8 mouse cellular contexts compared by ENCODE assay signal in the genomic region with DNA sequence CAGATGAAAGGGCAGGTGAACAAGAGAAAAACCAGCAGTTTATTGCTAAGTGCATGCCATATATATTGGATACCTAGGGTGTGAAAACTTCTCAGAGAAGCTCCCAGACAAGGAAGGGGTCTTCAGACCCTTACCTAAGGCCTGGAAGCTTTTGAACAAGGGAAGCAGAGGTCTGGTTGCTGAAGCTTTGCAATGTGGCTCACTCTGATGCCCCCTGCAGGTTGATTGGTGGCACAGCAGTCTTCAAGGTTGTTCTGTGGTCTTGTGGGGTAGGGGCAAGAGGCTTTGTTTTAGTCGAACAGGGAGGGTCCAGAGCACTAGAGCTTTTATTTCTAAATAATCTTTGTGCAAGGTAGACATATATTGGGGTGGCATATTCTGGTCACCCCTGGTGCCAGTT. TPM values are rescaled to one million over a fixed set of nuclear protein-coding genes. Genes with fewer than 3 reads are reported as not detected.
A peak's percentile ranks its signal among the peaks of the same experiment; 100 is the strongest.
DNase-seq lines count a peak whose midpoint lies in the region; ATAC-seq and TF ChIP-seq lines count a peak whose summit lies in the region.
"Had no signal": no experiment of that assay in that cellular context is flagged by ENCODE, and none has a peak within 500 bp of the region (broad histone marks: within the 10 kb centered on the region; RNA-seq: fewer than 3 reads in every experiment).

No protein-coding gene starts in this region.

- H3ac ChIP-seq in C2C12 (ENCODE audit: control insufficient read depth, insufficient read length, low read depth): no peak overlapping the region

- H3K9me3 ChIP-seq in intestine, postnatal 0 days (ENCODE audit: control insufficient read depth): no peaks in the 10 kb centered on the region
- no peaks in the 10 kb centered on the region for H3K9me3 ChIP-seq in intestine, embryonic 15.5 days
- H3K9me3 ChIP-seq in ES-E14 (ENCODE audit: control insufficient read depth, insufficient read depth, low read depth, low read length): no peaks in the 10 kb centered on the region
- no peaks in the 10 kb centered on the region for H3K9me3 ChIP-seq in lung, embryonic 14.5 days (ENCODE audit: low read depth, low read length)
- H3K9me3 ChIP-seq: lung, embryonic 15.5 days had no signal

- no peaks in the 10 kb centered on the region for H3K79me2 ChIP-seq in C2C12 (ENCODE audit: control insufficient read depth, insufficient read depth)

- peak; percentile 40 for DNase-seq in ES-E14 (ENCODE audit: low read depth, low spot score)
- peak; percentile 61 for DNase-seq in lung, embryonic 14.5 days
- DNase-seq in thymus, postnatal 4 days: peak; percentile 52

- no peak for TF ChIP-seq POLR2A in cortical plate, adult 2 months (IDR thresholded peaks at IDR 0.05; ENCODE audit: extremely low read depth, insufficient read depth, low read length)

- no peak overlapping the region for H3K4me2 ChIP-seq in intestine, postnatal 0 days (replicated peaks; ENCODE audit: low read depth)
- H3K4me2 ChIP-seq in intestine, embryonic 15.5 days (replicated peaks): no peak overlapping the region
- H3K4me2 ChIP-seq in lung, embryonic 14.5 days: no peak overlapping the region
- H3K4me2 ChIP-seq: lung, embryonic 15.5 days had no signal

- H3K4me1 ChIP-seq in intestine, postnatal 0 days (replicated peaks; ENCODE audit: control insufficient read depth, insufficient read depth, low read length): no peaks in the 10 kb centered on the region
- H3K4me1 ChIP-seq in intestine, embryonic 15.5 days (replicated peaks): no peaks in the 10 kb centered on the region
- H3K4me1 ChIP-seq in ES-E14 (ENCODE audit: control insufficient read depth in 2 of 2, insufficient read depth in 2 of 2, low read length in 2 of 2, poor library complexity in 1 of 2): no peaks in the 10 kb centered on the region
- no peaks in the 10 kb centered on the region for H3K4me1 ChIP-seq in cortical plate, adult 2 months (ENCODE audit: control insufficient read depth, insufficient read depth, low read length)
- H3K4me1 ChIP-seq in lung, embryonic 14.5 days (ENCODE audit: insufficient read depth): 0 out of 2 replicates have a peak, but pooled peaks cover 5% of the 10 kb centered on the region

- no peak overlapping the region for H3K9ac ChIP-seq in intestine, postnatal 0 days (ENCODE audit: low read depth, low read length)
- no peak overlapping the region for H3K9ac ChIP-seq in intestine, embryonic 15.5 days
- H3K9ac ChIP-seq in ES-E14 (ENCODE audit: insufficient read depth, low read depth, low read length, poor library complexity, severe bottlenecking): no peak overlapping the region
- H3K9ac ChIP-seq in lung, embryonic 14.5 days: no peak overlapping the region
- H3K9ac ChIP-seq: lung, embryonic 15.5 days had no signal

- 16% methylated on average over 1 of the region's 1 CpGs for WGBS in intestine, postnatal 0 days
- WGBS in intestine, embryonic 15.5 days: 13% methylated on average over 1 of the region's 1 CpGs
- 9% methylated on average over 1 of the region's 1 CpGs for WGBS in lung, embryonic 14.5 days

- no peak for ATAC-seq in intestine, postnatal 0 days
- no peak for ATAC-seq in intestine, embryonic 15.5 days
- no peak for ATAC-seq in lung, embryonic 14.5 days (ENCODE audit: insufficient read depth)

- H3K79me3 ChIP-seq in C2C12 (ENCODE audit: low read depth): no peaks in the 10 kb centered on the region

- peak; percentile 82 for TF ChIP-seq CTCF in intestine, postnatal 0 days (IDR thresholded peaks at IDR 0.05; ENCODE audit: low read depth)
- TF ChIP-seq CTCF in C2C12 (IDR thresholded peaks at IDR 0.05; ENCODE audit: control insufficient read depth, insufficient read depth, insufficient read length): peak; percentile 60
- peak; percentile 71 for TF ChIP-seq CTCF in cortical plate, adult 2 months (IDR thresholded peaks at IDR 0.05; ENCODE audit: extremely low read depth, insufficient read depth, low read length)
- peak; percentile 72 for TF ChIP-seq CTCF in lung, embryonic 14.5 days (IDR thresholded peaks at IDR 0.05; ENCODE audit: low read depth)

- no peak overlapping the region for H3K4me3 ChIP-seq in intestine, postnatal 0 days (ENCODE audit: low read depth, low read length)
- no peak overlapping the region for H3K4me3 ChIP-seq in intestine, embryonic 15.5 days (replicated peaks)
- H3K4me3 ChIP-seq in C2C12 (ENCODE audit: insufficient read depth, poor library complexity, severe bottlenecking): no peak overlapping the region
- no peak overlapping the region for H3K4me3 ChIP-seq in ES-E14 (ENCODE audit: insufficient read depth in 1 of 2, low read depth in 1 of 2, low read length in 2 of 2, poor library complexity in 1 of 2, severe bottlenecking in 1 of 2)
- H3K4me3 ChIP-seq in cortical plate, adult 2 months (ENCODE audit: insufficient read depth, low read length): no peak overlapping the region
- no peak overlapping the region for H3K4me3 ChIP-seq in lung, embryonic 14.5 days (ENCODE audit: low read depth, low read length)
- H3K4me3 ChIP-seq: lung, embryonic 15.5 days had no signal

- in situ Hi-C loops in ES-E14 (cut with MboI; ENCODE audit: low sequenced_read_pairs in 2 of 2, unreplicated experiment in 2 of 2): no loop called here

- H3K27me3 ChIP-seq in intestine, postnatal 0 days (replicated peaks; ENCODE audit: control insufficient read depth, insufficient read depth, low read length): no peaks in the 10 kb centered on the region
- no peaks in the 10 kb centered on the region for H3K27me3 ChIP-seq in intestine, embryonic 15.5 days (replicated peaks)
- H3K27me3 ChIP-seq in C2C12 (ENCODE audit: control insufficient read depth, insufficient read depth, insufficient read length): no peaks in the 10 kb centered on the region
- H3K27me3 ChIP-seq in lung, embryonic 14.5 days (ENCODE audit: insufficient read depth, low read length): no peaks in the 10 kb centered on the region
- H3K27me3 ChIP-seq: lung, embryonic 15.5 days had no signal

- H3K36me3 ChIP-seq in intestine, postnatal 0 days (ENCODE audit: control insufficient read depth, insufficient read depth): no peaks in the 10 kb centered on the region
- H3K36me3 ChIP-seq in intestine, embryonic 15.5 days: no peaks in the 10 kb centered on the region
- H3K36me3 ChIP-seq in C2C12 (ENCODE audit: control insufficient read depth, insufficient read depth): no peaks in the 10 kb centered on the region
- no peaks in the 10 kb centered on the region for H3K36me3 ChIP-seq in ES-E14 (ENCODE audit: control insufficient read depth, insufficient read depth, low read length, poor library complexity, severe bottlenecking)
- H3K36me3 ChIP-seq in lung, embryonic 14.5 days (ENCODE audit: insufficient read depth): no peaks in the 10 kb centered on the region
- H3K36me3 ChIP-seq: lung, embryonic 15.5 days had no signal

- no peak overlapping the region for H3K27ac ChIP-seq in intestine, postnatal 0 days (ENCODE audit: low read depth, low read length)
- H3K27ac ChIP-seq in intestine, embryonic 15.5 days: no peak overlapping the region
- no peak overlapping the region for H3K27ac ChIP-seq in ES-E14 (ENCODE audit: insufficient read depth, low read depth, low read length, poor library complexity, severe bottlenecking)
- no peak overlapping the region for H3K27ac ChIP-seq in cortical plate, adult 2 months (ENCODE audit: insufficient read depth, low read length)
- no peak overlapping the region for H3K27ac ChIP-seq in lung, embryonic 14.5 days (ENCODE audit: low read depth)
- H3K27ac ChIP-seq: lung, embryonic 15.5 days had no signal

TF ChIP-seq in C2C12, 6 proteins besides CTCF, POLR2A, EP300 and RAD21:
- TF ChIP-seq FOSL1 (IDR thresholded peaks at IDR 0.05; ENCODE audit: insufficient read depth, low read length, poor library complexity, severe bottlenecking) (no peak), CEBPB (IDR thresholded peaks at IDR 0.05; ENCODE audit: low read depth) (no peak), MYOG (IDR thresholded peaks at IDR 0.05; ENCODE audit: control insufficient read depth, extremely low read depth, insufficient read length) (no peak), MAX (IDR thresholded peaks at IDR 0.05) (no peak), USF1 (IDR thresholded peaks at IDR 0.05; ENCODE audit: low read depth) (no peak), MYOD1 (IDR thresholded peaks at IDR 0.05; ENCODE audit: control insufficient read depth, insufficient read length, low read depth) (no peak)

TF ChIP-seq in ES-E14, 5 proteins besides CTCF, POLR2A, EP300 and RAD21:
- TF ChIP-seq CHD2 (IDR thresholded peaks at IDR 0.05; ENCODE audit: low read depth, low read length) (no peak), ZC3H11A (IDR thresholded peaks at IDR 0.05; ENCODE audit: borderline replicate concordance, low read depth, low read length) (no peak), MAFK (IDR thresholded peaks at IDR 0.05; ENCODE audit: insufficient read depth, low read depth, low read length) (no peak), ZNF384 (IDR thresholded peaks at IDR 0.05; ENCODE audit: low read depth, low read length) (no peak), HCFC1 (IDR thresholded peaks at IDR 0.05; ENCODE audit: borderline replicate concordance, insufficient read depth, low read length) (no peak)

RNA-seq across cellular contexts. Expression of gene 3110009E18Rik, which starts 34.3 kb away (rescaled TPM):
- 8.2 and 8.7 TPM in 2 replicates for polyA plus RNA-seq in intestine, postnatal 0 days (2015; fragmentation: Nextera tagmentation; extraction: Ambion mirVana)
- 15.6 and 18.4 TPM in 2 replicates for polyA plus RNA-seq in intestine, embryonic 15.5 days (2015; fragmentation: Nextera tagmentation; extraction: Ambion mirVana)
- polyA plus RNA-seq in C2C12 (2012; fragmentation: generic; extraction: Trizol): 19.8 TPM
- total RNA-seq in ES-E14 (2012; rRNA removed): 5.3 and 8.3 TPM in 2 replicates
- polyA plus RNA-seq in cortical plate, adult 2 months (2012; rRNA removed): 5.2 TPM in 2 replicates
- polyA plus RNA-seq in lung, embryonic 14.5 days (2014; fragmentation: Nextera tagmentation; extraction: Ambion mirVana): 15.4 and 17.2 TPM in 2 replicates

RNA-seq across cellular contexts. Expression of gene Dbi, which starts 34.4 kb away (rescaled TPM):
- 3,066 and 3,164 TPM in 2 replicates for polyA plus RNA-seq in intestine, postnatal 0 days (2015; fragmentation: Nextera tagmentation; extraction: Ambion mirVana)
- 1,422 and 1,510 TPM in 2 replicates for polyA plus RNA-seq in intestine, embryonic 15.5 days (2015; fragmentation: Nextera tagmentation; extraction: Ambion mirVana)
- polyA plus RNA-seq in C2C12 (2012; fragmentation: generic; extraction: Trizol): 418 TPM
- 210 and 259 TPM in 2 replicates for total RNA-seq in ES-E14 (2012; rRNA removed)
- 512 and 579 TPM in 2 replicates for polyA plus RNA-seq in cortical plate, adult 2 months (2012; rRNA removed)
- 421 and 445 TPM in 2 replicates for polyA plus RNA-seq in lung, embryonic 14.5 days (2014; fragmentation: Nextera tagmentation; extraction: Ambion mirVana)
